Mouse (Mus musculus) heart, adult 2 months (tissue): ENCODE data around the gene Ccr1l1. TPM values are rescaled to one million over a fixed set of nuclear protein-coding genes. Genes with fewer than 3 reads are reported as not detected.

Experiments used
- DNase-seq, 2 experiments: peaks; one replicate each; pipeline ENCODE4 v3.0.0; 2021
- H3K27ac ChIP-seq: fragments of 200-600 bp; 2 replicates; pipeline ENCODE4 v1.8.1; 2022
- H3K27me3 ChIP-seq: fragments of 200-500 bp; 2 replicates; pipeline ENCODE4 v1.6.1; 2012; ENCODE audit warnings: mild to moderate bottlenecking, low read length, inconsistent platforms, mixed read lengths; ENCODE audit not compliant: control insufficient read depth, insufficient read depth
- H3K36me3 ChIP-seq: fragments of 200-500 bp; 2 replicates; pipeline ENCODE4 v1.6.1; 2012; ENCODE audit warnings: low read length, inconsistent platforms; ENCODE audit not compliant: control insufficient read depth, insufficient read depth
- H3K4me1 ChIP-seq: fragments of 200-500 bp; 2 replicates; pipeline ENCODE4 v1.6.1; 2011; ENCODE audit warnings: low read length; ENCODE audit not compliant: control insufficient read depth, insufficient read depth
- H3K4me3 ChIP-seq: fragments of 200-600 bp; 2 replicates; pipeline ENCODE4 v1.8.1; 2022
- H3K79me2 ChIP-seq: fragments of 200-500 bp; replicated peaks from 2 replicates; pipeline ENCODE4 v1.6.1; 2012; ENCODE audit warnings: mild to moderate bottlenecking, inconsistent platforms, low read length, moderate library complexity, mixed read lengths; ENCODE audit not compliant: control insufficient read depth, insufficient read depth
- H3K9ac ChIP-seq: fragments of 200-500 bp; 2 replicates; pipeline ENCODE4 v1.6.1; 2012; ENCODE audit warnings: low read depth, mild to moderate bottlenecking, control low read depth, inconsistent platforms, low read length, mixed read lengths
- CTCF ChIP-seq: fragments of 200-600 bp; IDR thresholded peaks from 2 replicates; pipeline ENCODE4 v1.8.1; 2022; ENCODE audit warnings: antibody characterized with exemption, mild to moderate bottlenecking, moderate library complexity
- EP300 ChIP-seq: fragments of 200-500 bp; IDR thresholded peaks from 2 replicates; pipeline ENCODE4 v1.6.1; 2011; ENCODE audit warnings: low read depth, low read length, control low read depth; ENCODE audit not compliant: insufficient read depth
- POLR2A ChIP-seq: fragments of 200-500 bp; IDR thresholded peaks from 2 replicates; pipeline ENCODE4 v1.6.1; 2011; ENCODE audit warnings: mild to moderate bottlenecking, low read depth, low read length, control low read depth; ENCODE audit not compliant: insufficient read depth
- WGBS: fragments of 180-500 bp; shearing (Covaris S2); methylation state at CpG from one replicate; pipeline ENCODE4 v1.1.7; 2018; 5-methylcytosine and 5-hydroxymethylcytosine counted together
- intact Hi-C: fragments of 180-260 bp; cut with DNase I; formaldehyde crosslinking; loops from one replicate; pipeline ENCODE4 v1.15.1; 2025
- polyA plus RNA-seq: library from polyadenylated mRNA; depleted of rRNA; stranded (reverse); fragments of >200 nt; gene quantifications from 2 replicates; pipeline ENCODE4 v1.2.3, GENCODE M21; 2012
- total RNA-seq, 2 experiments: library from RNA; stranded (reverse); gene quantifications; 2 replicates each; pipeline ENCODE4 v1.2.3; 2021

The Ccr1l1 gene
- total and polyA plus RNA-seq, 3 experiments, result not detected

- Histone ChIP-seq H3K4me3 (no peak overlapping the region), H3K36me3 (no peaks in the 10 kb centered on the region), H3K27ac (no peak overlapping the region), H3K27me3 (no peaks in the 10 kb centered on the region), H3K9ac (no peak overlapping the region), H3K4me1 (peaks cover 1% of the 10 kb centered on the region; the same call in 1 of the 2 replicates), H3K79me2 (no peaks in the 10 kb centered on the region)
- DNase-seq, result no peak
- intact Hi-C loops, result no loop called here
- TF ChIP-seq POLR2A (no peak), EP300 (no peak)
Observed at GRCm38 (mm10) chr9:123940628-123941027, 37.6 kb downstream of the Ccr1l1 start.

GRCm38 (mm10) chr9:123940168-123940567 lies 38.0 kb downstream of the Ccr1l1 start:
- intact Hi-C loops, result no loop called here
- Histone ChIP-seq H3K4me1 (peaks cover 1% of the 10 kb centered on the region; the same call in 1 of the 2 replicates), H3K79me2 (no peaks in the 10 kb centered on the region), H3K4me3 (no peak overlapping the region), H3K27me3 (no peaks in the 10 kb centered on the region), H3K9ac (no peak overlapping the region), H3K27ac (no peak overlapping the region), H3K36me3 (no peaks in the 10 kb centered on the region)
- WGBS, result 48% methylated on average over 1 of the region's 1 CpGs
- DNase-seq, result no peak
- no peak for TF ChIP-seq EP300
- TF ChIP-seq POLR2A, result no peak
- no peak for TF ChIP-seq CTCF

- 91% methylated on average over 2 of the region's 2 CpGs for WGBS
- intact Hi-C loops, result no loop called here
- TF ChIP-seq POLR2A, result no peak
- no peak for TF ChIP-seq EP300
- no peak for TF ChIP-seq CTCF
Observed at GRCm38 (mm10) chr9:123937989-123938388, 40.2 kb downstream of the Ccr1l1 start.

GRCm38 (mm10) chr9:123936604-123937280 lies 41.5 kb downstream of the Ccr1l1 start:
- H3K27ac ChIP-seq, result no peak overlapping the region
- WGBS, result 83% methylated on average over 9 of the region's 9 CpGs
- no peaks in the 10 kb centered on the region for H3K27me3 ChIP-seq
- no peak for DNase-seq
- H3K4me1 ChIP-seq, result peaks cover 1% of the 10 kb centered on the region
- TF ChIP-seq EP300, result no peak
- TF ChIP-seq POLR2A, result no peak
- no peak for TF ChIP-seq CTCF
- H3K79me2 ChIP-seq, result no peaks in the 10 kb centered on the region
- H3K9ac ChIP-seq, result no peak overlapping the region
- intact Hi-C loops, result no loop called here
- no peaks in the 10 kb centered on the region for H3K36me3 ChIP-seq
- no peak overlapping the region for H3K4me3 ChIP-seq

More at GRCm38 (mm10) chr9:123937989-123938388, 40.2 kb downstream of the Ccr1l1 start:
- H3K9ac ChIP-seq, result no peak overlapping the region
- no peaks in the 10 kb centered on the region for H3K79me2 ChIP-seq
- no peaks in the 10 kb centered on the region for H3K36me3 ChIP-seq
- no peaks in the 10 kb centered on the region for H3K27me3 ChIP-seq
- H3K27ac ChIP-seq, result no peak overlapping the region
- H3K4me1 ChIP-seq, result peaks cover 1% of the 10 kb centered on the region; the same call in 1 of the 2 replicates
- DNase-seq, result no peak
- no peak overlapping the region for H3K4me3 ChIP-seq

GRCm38 (mm10) chr9:123935776-123936175 lies 42.4 kb downstream of the Ccr1l1 start:
- no peaks in the 10 kb centered on the region for H3K27me3 ChIP-seq
- peaks cover 1% of the 10 kb centered on the region; the same call in 1 of the 2 replicates for H3K4me1 ChIP-seq
- H3K9ac ChIP-seq, result no peak overlapping the region
- H3K36me3 ChIP-seq, result no peaks in the 10 kb centered on the region
- intact Hi-C loops, result no loop called here
- no peak overlapping the region for H3K4me3 ChIP-seq
- no peak for TF ChIP-seq POLR2A
- no peak for TF ChIP-seq EP300
- TF ChIP-seq CTCF, result no peak
- 90% methylated on average over 5 of the region's 5 CpGs for WGBS
- no peak for DNase-seq
- no peak overlapping the region for H3K27ac ChIP-seq
- no peaks in the 10 kb centered on the region for H3K79me2 ChIP-seq

- 85% methylated on average over 6 of the region's 6 CpGs for WGBS
- no peak overlapping the region for H3K4me3 ChIP-seq
Observed at GRCm38 (mm10) chr9:123935346-123935745, 42.9 kb downstream of the Ccr1l1 start.

More at GRCm38 (mm10) chr9:123935346-123935745, 42.9 kb downstream of the Ccr1l1 start:
- Histone ChIP-seq H3K79me2 (no peaks in the 10 kb centered on the region), H3K9ac (no peak overlapping the region), H3K27ac (no peak overlapping the region), H3K36me3 (no peaks in the 10 kb centered on the region), H3K27me3 (no peaks in the 10 kb centered on the region), H3K4me1 (no peaks in the 10 kb centered on the region; the same call in 1 of the 2 replicates)
- intact Hi-C loops, result no loop called here
- DNase-seq, result no peak
- no peak for TF ChIP-seq EP300
- no peak for TF ChIP-seq POLR2A
- TF ChIP-seq CTCF, result no peak
